Mouse (Mus musculus): ENCODE results near the gene Mad1l1. TPM values are rescaled to one million over a fixed set of nuclear protein-coding genes. Genes with fewer than 3 reads are reported as not detected.

Gene Mad1l1
- total and polyA plus RNA-seq, 2 experiments, result 6.7 to 14.4 TPM

DNA sequence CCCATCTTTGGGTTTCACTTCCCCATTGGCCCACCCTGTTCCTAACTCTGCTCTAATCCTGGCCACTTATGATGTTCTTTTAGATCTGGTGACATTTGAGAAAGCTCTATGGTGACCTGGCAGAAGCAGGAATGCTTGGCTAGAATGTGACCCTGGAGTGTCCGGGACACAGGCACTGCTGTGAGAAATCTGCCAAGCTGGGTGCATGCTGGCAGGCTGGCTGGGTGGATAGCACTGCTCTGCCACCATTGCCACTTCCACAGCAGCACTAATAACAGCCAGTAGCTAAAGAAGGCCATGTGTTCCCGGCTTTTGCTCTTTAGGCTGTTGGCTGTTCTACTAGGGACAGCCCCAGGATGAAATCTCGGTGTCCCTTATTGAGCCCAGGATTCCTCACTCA is 265.1 kb downstream of the Mad1l1 start:
- no peak for TF ChIP-seq POLR2A (IDR thresholded peaks at IDR 0.05; ENCODE audit: extremely low read depth, insufficient read depth, low read length)
- TF ChIP-seq CTCF (IDR thresholded peaks at IDR 0.05; ENCODE audit: low read depth, low read length), result no peak
- DNase-seq (ENCODE audit: extremely low read depth, low read depth, low spot score), result no peak
- Histone ChIP-seq H3K9ac (ENCODE audit: low read depth, low read length) (no peak overlapping the region), H3K27me3 (ENCODE audit: control insufficient read depth, insufficient read depth, low read length) (no peaks in the 10 kb centered on the region), H3K4me3 (ENCODE audit: insufficient read depth, low read depth, low read length) (no peak overlapping the region), H3K36me3 (ENCODE audit: control insufficient read depth, insufficient read depth, low read length) (no peaks in the 10 kb centered on the region), H3K27ac (replicated peaks; ENCODE audit: insufficient read depth, low read depth, low read length) (no peak overlapping the region), H3K4me1 (ENCODE audit: control insufficient read depth, insufficient read depth, low read length) (no peaks in the 10 kb centered on the region), H3K79me2 (ENCODE audit: control insufficient read depth, insufficient read depth, low read length) (0 out of 2 replicates have a peak, but pooled peaks cover 2% of the 10 kb centered on the region)
- 85% methylated on average over 3 of the region's 3 CpGs for WGBS

DNA sequence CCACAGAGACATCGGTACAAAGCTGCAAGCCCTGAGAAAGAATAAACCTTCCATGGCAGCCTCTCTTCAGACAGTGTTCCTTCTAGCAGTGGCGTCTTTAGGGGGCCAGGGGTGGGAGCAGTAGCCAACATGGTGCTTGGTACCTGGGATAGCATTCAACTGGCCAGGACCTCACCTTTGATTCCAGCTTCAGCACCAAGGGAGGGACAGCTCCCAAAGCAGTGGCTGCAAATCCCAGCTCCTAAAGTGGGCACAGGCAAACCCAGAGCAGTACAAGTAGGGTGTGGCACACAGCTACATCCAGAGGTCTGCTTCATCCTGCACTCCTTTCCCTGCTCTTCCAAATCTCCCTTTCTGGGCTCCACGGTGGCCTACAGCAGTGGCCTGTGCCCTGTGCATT is 265.9 kb downstream of the Mad1l1 start:
- Histone ChIP-seq H3K4me1 (ENCODE audit: control insufficient read depth, insufficient read depth, low read length) (no peaks in the 10 kb centered on the region), H3K79me2 (ENCODE audit: control insufficient read depth, insufficient read depth, low read length) (no peaks in the 10 kb centered on the region), H3K9ac (ENCODE audit: low read depth, low read length) (no peak overlapping the region), H3K27me3 (ENCODE audit: control insufficient read depth, insufficient read depth, low read length) (no peaks in the 10 kb centered on the region), H3K27ac (replicated peaks; ENCODE audit: insufficient read depth, low read depth, low read length) (no peak overlapping the region), H3K36me3 (ENCODE audit: control insufficient read depth, insufficient read depth, low read length) (no peaks in the 10 kb centered on the region), H3K4me3 (ENCODE audit: insufficient read depth, low read depth, low read length) (no peak overlapping the region)
- WGBS, result 89% methylated on average over 3 of the region's 3 CpGs
- TF ChIP-seq POLR2A (IDR thresholded peaks at IDR 0.05; ENCODE audit: extremely low read depth, insufficient read depth, low read length) (no peak), CTCF (IDR thresholded peaks at IDR 0.05; ENCODE audit: low read depth, low read length) (no peak)
- no peak for DNase-seq (ENCODE audit: extremely low read depth, low read depth, low spot score)

DNA sequence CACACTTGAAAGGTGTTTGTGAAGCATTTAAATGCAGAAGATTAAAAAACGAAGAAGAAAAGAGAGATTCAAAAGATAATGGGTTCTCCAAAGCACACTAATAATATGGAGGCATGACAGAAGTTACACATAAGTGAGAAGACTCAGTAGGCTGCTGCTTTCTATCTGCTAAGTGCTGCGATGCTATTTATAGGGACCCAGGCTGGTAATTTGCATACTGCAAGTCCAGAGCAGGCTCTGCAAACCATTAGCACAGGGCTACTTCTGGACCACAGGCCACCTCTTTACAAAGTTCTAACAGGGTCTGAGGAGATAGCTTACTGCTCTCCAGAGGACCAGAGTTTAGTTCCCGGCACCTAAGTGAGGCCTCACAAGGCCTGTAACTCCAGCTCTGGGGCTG is 267.7 kb downstream of the Mad1l1 start:
- Histone ChIP-seq H3K9ac (ENCODE audit: low read depth, low read length) (no peak overlapping the region), H3K4me3 (ENCODE audit: insufficient read depth, low read depth, low read length) (no peak overlapping the region), H3K27ac (replicated peaks; ENCODE audit: insufficient read depth, low read depth, low read length) (no peak overlapping the region), H3K79me2 (ENCODE audit: control insufficient read depth, insufficient read depth, low read length) (no peaks in the 10 kb centered on the region), H3K27me3 (ENCODE audit: control insufficient read depth, insufficient read depth, low read length) (no peaks in the 10 kb centered on the region), H3K36me3 (ENCODE audit: control insufficient read depth, insufficient read depth, low read length) (no peaks in the 10 kb centered on the region), H3K4me1 (ENCODE audit: control insufficient read depth, insufficient read depth, low read length) (no peaks in the 10 kb centered on the region)
- 88% methylated on average over 3 of the region's 3 CpGs for WGBS
- no peak for TF ChIP-seq CTCF (IDR thresholded peaks at IDR 0.05; ENCODE audit: low read depth, low read length)
- no peak for TF ChIP-seq POLR2A (IDR thresholded peaks at IDR 0.05; ENCODE audit: extremely low read depth, insufficient read depth, low read length)
- no peak for DNase-seq (ENCODE audit: extremely low read depth, low read depth, low spot score)

DNA sequence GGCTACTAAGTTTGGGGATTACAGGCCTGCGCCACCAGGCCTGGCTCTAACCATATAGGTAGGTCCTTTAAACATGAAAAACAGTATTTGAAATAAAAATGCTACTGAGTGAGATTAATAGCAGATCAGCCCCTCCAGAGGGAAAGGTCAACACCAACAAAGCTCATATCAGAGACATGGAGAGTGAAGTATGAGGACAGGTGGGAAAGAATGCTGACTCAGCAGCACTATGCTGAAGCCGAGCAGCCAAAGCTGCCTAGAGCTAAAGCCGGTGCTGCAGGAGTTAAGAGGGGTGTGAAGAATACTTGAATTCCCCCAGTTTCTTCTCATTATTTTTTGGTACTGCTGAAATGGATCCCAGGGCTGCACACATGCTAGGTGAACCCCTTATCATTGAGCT is 268.9 kb downstream of the Mad1l1 start:
- H3K4me1 ChIP-seq (ENCODE audit: control insufficient read depth, insufficient read depth, low read length), result no peaks in the 10 kb centered on the region
- TF ChIP-seq POLR2A (IDR thresholded peaks at IDR 0.05; ENCODE audit: extremely low read depth, insufficient read depth, low read length) (no peak), CTCF (IDR thresholded peaks at IDR 0.05; ENCODE audit: low read depth, low read length) (no peak)

DNA sequence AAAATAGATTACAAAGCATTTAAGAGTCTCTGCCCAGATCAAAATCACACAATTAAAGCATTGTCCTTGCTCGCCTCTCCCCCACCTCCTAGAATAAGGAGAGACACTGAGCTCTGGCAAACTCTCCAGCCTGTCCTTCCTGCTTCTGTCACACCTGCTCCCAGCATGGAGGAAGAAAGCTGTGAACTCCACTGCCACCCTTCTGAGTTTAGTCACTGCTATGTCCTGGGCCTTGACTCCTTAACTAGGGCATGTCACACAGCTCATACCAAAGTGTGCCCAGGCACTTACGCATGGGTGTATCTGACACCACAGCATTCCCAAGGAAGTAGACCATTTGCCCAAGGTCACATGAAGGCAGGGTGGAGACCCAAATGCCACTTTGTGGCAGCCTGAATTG is 275.9 kb downstream of the Mad1l1 start:
- no peak overlapping the region for H3K27ac ChIP-seq (replicated peaks; ENCODE audit: insufficient read depth, low read depth, low read length)

More for the DNA sequence above, 268.9 kb downstream of the Mad1l1 start:
- H3K27ac ChIP-seq (replicated peaks; ENCODE audit: insufficient read depth, low read depth, low read length), result no peak overlapping the region
- H3K4me3 ChIP-seq (ENCODE audit: insufficient read depth, low read depth, low read length), result no peak overlapping the region
- WGBS, result 99% methylated on average over 3 of the region's 3 CpGs
- no peak for DNase-seq (ENCODE audit: extremely low read depth, low read depth, low spot score)
- no peak overlapping the region for H3K9ac ChIP-seq (ENCODE audit: low read depth, low read length)
- H3K27me3 ChIP-seq (ENCODE audit: control insufficient read depth, insufficient read depth, low read length), result no peaks in the 10 kb centered on the region
- no peaks in the 10 kb centered on the region for H3K36me3 ChIP-seq (ENCODE audit: control insufficient read depth, insufficient read depth, low read length)
- H3K79me2 ChIP-seq (ENCODE audit: control insufficient read depth, insufficient read depth, low read length), result no peaks in the 10 kb centered on the region

DNA sequence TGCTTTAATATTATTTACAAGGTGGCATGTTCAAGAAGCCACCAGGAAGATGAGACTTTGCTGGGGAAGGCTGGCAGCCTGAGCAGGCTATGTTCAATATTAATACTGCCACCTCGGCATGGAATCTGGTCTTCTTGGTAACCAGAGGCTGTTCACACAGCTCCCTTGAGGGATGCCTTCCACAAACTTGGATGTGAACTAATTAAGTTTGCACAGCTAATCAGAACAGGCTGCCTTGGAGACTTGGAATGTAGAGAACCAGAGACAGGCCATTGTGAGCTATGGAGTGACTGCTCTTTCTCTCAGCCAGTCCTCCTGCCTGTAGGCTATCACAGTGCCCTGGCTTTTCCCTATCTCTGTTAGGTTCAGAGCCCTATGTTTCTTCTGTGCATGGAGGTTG is 278.4 kb downstream of the Mad1l1 start:
- no peak overlapping the region for H3K4me3 ChIP-seq (ENCODE audit: insufficient read depth, low read depth, low read length)
- H3K79me2 ChIP-seq (ENCODE audit: control insufficient read depth, insufficient read depth, low read length), result no peaks in the 10 kb centered on the region
- H3K9ac ChIP-seq (ENCODE audit: low read depth, low read length), result no peak overlapping the region
- H3K27me3 ChIP-seq (ENCODE audit: control insufficient read depth, insufficient read depth, low read length), result no peaks in the 10 kb centered on the region
- DNase-seq (ENCODE audit: extremely low read depth, low read depth, low spot score), result no peak
- H3K36me3 ChIP-seq (ENCODE audit: control insufficient read depth, insufficient read depth, low read length), result no peaks in the 10 kb centered on the region
- WGBS, result 100% methylated on average over 1 of the region's 1 CpGs
- no peaks in the 10 kb centered on the region for H3K4me1 ChIP-seq (ENCODE audit: control insufficient read depth, insufficient read depth, low read length)
- H3K27ac ChIP-seq (replicated peaks; ENCODE audit: insufficient read depth, low read depth, low read length), result no peak overlapping the region
- TF ChIP-seq POLR2A (IDR thresholded peaks at IDR 0.05; ENCODE audit: extremely low read depth, insufficient read depth, low read length), result no peak
- TF ChIP-seq CTCF (IDR thresholded peaks at IDR 0.05; ENCODE audit: low read depth, low read length), result no peak

More for the DNA sequence above, 275.9 kb downstream of the Mad1l1 start:
- no peak overlapping the region for H3K9ac ChIP-seq (ENCODE audit: low read depth, low read length)
- no peak for DNase-seq (ENCODE audit: extremely low read depth, low read depth, low spot score)
- WGBS, result 95% methylated on average over 2 of the region's 2 CpGs
- no peaks in the 10 kb centered on the region for H3K79me2 ChIP-seq (ENCODE audit: control insufficient read depth, insufficient read depth, low read length)
- H3K4me3 ChIP-seq (ENCODE audit: insufficient read depth, low read depth, low read length), result no peak overlapping the region
- no peaks in the 10 kb centered on the region for H3K4me1 ChIP-seq (ENCODE audit: control insufficient read depth, insufficient read depth, low read length)
- TF ChIP-seq CTCF (IDR thresholded peaks at IDR 0.05; ENCODE audit: low read depth, low read length) (no peak), POLR2A (IDR thresholded peaks at IDR 0.05; ENCODE audit: extremely low read depth, insufficient read depth, low read length) (no peak)
- no peaks in the 10 kb centered on the region for H3K27me3 ChIP-seq (ENCODE audit: control insufficient read depth, insufficient read depth, low read length)
- no peaks in the 10 kb centered on the region for H3K36me3 ChIP-seq (ENCODE audit: control insufficient read depth, insufficient read depth, low read length)

Data from liver, adult 2 months (tissue).